In genomic region chr3:139078010-139078409, GRCm38 (mm10) we compare ENCODE assay signal across 19 mouse cellular contexts. TPM values are rescaled to one million over a fixed set of nuclear protein-coding genes. Genes with fewer than 3 reads are reported as not detected.
DNase-seq lines count a peak whose midpoint lies in the region; ATAC-seq and TF ChIP-seq lines count a peak whose summit lies in the region.
"Had no signal": no experiment of that assay in that cellular context is flagged by ENCODE, and none has a peak within 500 bp of the region (broad histone marks: within the 10 kb centered on the region; RNA-seq: fewer than 3 reads in every experiment).

No protein-coding gene starts in this region.

- H3K27ac ChIP-seq in forebrain, postnatal 0 days (ENCODE audit: low read depth, low read length), result no peak overlapping the region
- H3K27ac ChIP-seq in forebrain, embryonic 14.5 days (ENCODE audit: low read depth, low read length), result no peak overlapping the region
- H3K27ac ChIP-seq in kidney, postnatal 0 days, result no peak overlapping the region
- H3K27ac ChIP-seq in midbrain, postnatal 0 days (ENCODE audit: low read depth, low read length), result no peak overlapping the region
- no peak overlapping the region for H3K27ac ChIP-seq in midbrain, embryonic 10.5 days (replicated peaks)
- H3K27ac ChIP-seq: embryonic facial prominence, embryonic 13.5 days; forebrain, embryonic 15.5 days; hindbrain, embryonic 14.5 days had no signal

- H3K36me3 ChIP-seq in forebrain, postnatal 0 days (ENCODE audit: insufficient read depth), result no peaks in the 10 kb centered on the region
- H3K36me3 ChIP-seq in forebrain, embryonic 14.5 days (ENCODE audit: control insufficient read depth, insufficient read depth, low read length), result no peaks in the 10 kb centered on the region
- H3K36me3 ChIP-seq in kidney, postnatal 0 days (ENCODE audit: insufficient read depth, low read length), result no peaks in the 10 kb centered on the region
- H3K36me3 ChIP-seq in midbrain, postnatal 0 days (ENCODE audit: insufficient read depth, low read length), result no peaks in the 10 kb centered on the region
- H3K36me3 ChIP-seq in midbrain, embryonic 10.5 days, result no peaks in the 10 kb centered on the region
- H3K36me3 ChIP-seq: embryonic facial prominence, embryonic 13.5 days; forebrain, embryonic 15.5 days; heart, embryonic 12.5 days had no signal

- no peak overlapping the region for H3K4me2 ChIP-seq in forebrain, postnatal 0 days (ENCODE audit: low read depth)
- no peak overlapping the region for H3K4me2 ChIP-seq in forebrain, embryonic 14.5 days (ENCODE audit: low read length)
- no peak overlapping the region for H3K4me2 ChIP-seq in kidney, postnatal 0 days (ENCODE audit: low read length)
- no peak overlapping the region for H3K4me2 ChIP-seq in midbrain, postnatal 0 days (ENCODE audit: low read depth, low read length, poor library complexity, severe bottlenecking)
- H3K4me2 ChIP-seq: embryonic facial prominence, embryonic 13.5 days; forebrain, embryonic 15.5 days; heart, embryonic 12.5 days; hindbrain, embryonic 14.5 days had no signal

- no peak overlapping the region for H3K9ac ChIP-seq in forebrain, postnatal 0 days
- H3K9ac ChIP-seq in forebrain, embryonic 14.5 days (ENCODE audit: low read length), result no peak overlapping the region
- no peak overlapping the region for H3K9ac ChIP-seq in kidney, postnatal 0 days (ENCODE audit: low read depth, low read length)
- H3K9ac ChIP-seq in midbrain, postnatal 0 days (replicated peaks; ENCODE audit: low read length, poor library complexity, severe bottlenecking), result no peak overlapping the region
- H3K9ac ChIP-seq: embryonic facial prominence, embryonic 13.5 days; forebrain, embryonic 15.5 days; heart, embryonic 12.5 days; hindbrain, embryonic 14.5 days had no signal

- no peaks in the 10 kb centered on the region for H3K27me3 ChIP-seq in forebrain, postnatal 0 days (ENCODE audit: insufficient read depth, low read length)
- no peaks in the 10 kb centered on the region for H3K27me3 ChIP-seq in forebrain, embryonic 14.5 days (replicated peaks; ENCODE audit: control insufficient read depth, insufficient read depth, low read length)
- no peaks in the 10 kb centered on the region for H3K27me3 ChIP-seq in kidney, postnatal 0 days (ENCODE audit: insufficient read depth, low read length)
- no peaks in the 10 kb centered on the region for H3K27me3 ChIP-seq in midbrain, postnatal 0 days (ENCODE audit: insufficient read depth, low read length)
- H3K27me3 ChIP-seq in midbrain, embryonic 10.5 days (ENCODE audit: low read depth, poor library complexity, severe bottlenecking), result 0 out of 2 replicates have a peak, but pooled peaks cover 4% of the 10 kb centered on the region
- H3K27me3 ChIP-seq: embryonic facial prominence, embryonic 13.5 days; forebrain, embryonic 15.5 days; heart, embryonic 12.5 days; megakaryocyte, embryonic 14.5 days had no signal

- no peak for ATAC-seq in forebrain, postnatal 0 days
- no peak for ATAC-seq in forebrain, embryonic 14.5 days
- no peak for ATAC-seq in kidney, postnatal 0 days (replicated peaks; ENCODE audit: low FRiP score, low read depth)
- ATAC-seq in midbrain, postnatal 0 days (ENCODE audit: low FRiP score), result no peak
- ATAC-seq: forebrain, embryonic 15.5 days; midbrain, embryonic 16.5 days had no signal

- 89% methylated on average over 3 of the region's 3 CpGs for WGBS in forebrain, postnatal 0 days
- 84% methylated on average over 3 of the region's 3 CpGs for WGBS in forebrain, embryonic 14.5 days
- 87% methylated on average over 3 of the region's 3 CpGs for WGBS in kidney, postnatal 0 days
- 91% methylated on average over 3 of the region's 3 CpGs for WGBS in midbrain, postnatal 0 days
- WGBS in midbrain, embryonic 10.5 days, result 78% methylated on average over 3 of the region's 3 CpGs

- no peak for DNase-seq in forebrain, postnatal 0 days
- no peak for DNase-seq in forebrain, embryonic 14.5 days (ENCODE audit: low spot score)
- DNase-seq in kidney, postnatal 0 days (ENCODE audit: low spot score), result no peak
- no peak for DNase-seq in kidney, postnatal 36 days
- no peak for DNase-seq in midbrain, postnatal 0 days (ENCODE audit: low spot score)
- DNase-seq in midbrain, embryonic 10.5 days (ENCODE audit: low spot score), result no peak
- DNase-seq in adrenal gland, postnatal 36 days, result no peak
- no peak for DNase-seq in adrenal gland, adult 8-10 months
- DNase-seq: adrenal gland, adult 2 months; cerebellum, postnatal 10 days; kidney, adult 11 months; kidney, postnatal 10 days; thymus, postnatal 4 days had no signal

- H3K9me3 ChIP-seq in forebrain, postnatal 0 days (ENCODE audit: low read length), result no peaks in the 10 kb centered on the region
- no peaks in the 10 kb centered on the region for H3K9me3 ChIP-seq in forebrain, embryonic 14.5 days (replicated peaks; ENCODE audit: control insufficient read depth, low read length)
- no peaks in the 10 kb centered on the region for H3K9me3 ChIP-seq in kidney, postnatal 0 days (replicated peaks; ENCODE audit: low read length)
- H3K9me3 ChIP-seq in midbrain, postnatal 0 days (ENCODE audit: low read length), result no peaks in the 10 kb centered on the region
- no peaks in the 10 kb centered on the region for H3K9me3 ChIP-seq in midbrain, embryonic 10.5 days (replicated peaks)
- H3K9me3 ChIP-seq: embryonic facial prominence, embryonic 13.5 days; forebrain, embryonic 15.5 days; heart, embryonic 12.5 days; megakaryocyte, embryonic 14.5 days had no signal

- no peaks in the 10 kb centered on the region; the same call in 1 of the 2 replicates for H3K4me1 ChIP-seq in forebrain, postnatal 0 days (ENCODE audit: insufficient read depth)
- H3K4me1 ChIP-seq in forebrain, embryonic 14.5 days (ENCODE audit: control insufficient read depth, insufficient read depth, low read length), result 0 out of 2 replicates have a peak, but pooled peaks cover 3% of the 10 kb centered on the region
- no peaks in the 10 kb centered on the region for H3K4me1 ChIP-seq in kidney, postnatal 0 days (replicated peaks; ENCODE audit: insufficient read depth, low read length)
- H3K4me1 ChIP-seq in midbrain, postnatal 0 days (ENCODE audit: insufficient read depth, low read length), result no peaks in the 10 kb centered on the region
- peaks cover 17% of the 10 kb centered on the region for H3K4me1 ChIP-seq in midbrain, embryonic 10.5 days

- H3K4me3 ChIP-seq in forebrain, postnatal 0 days (ENCODE audit: low read depth, low read length), result no peak overlapping the region
- no peak overlapping the region for H3K4me3 ChIP-seq in forebrain, embryonic 14.5 days (ENCODE audit: low read depth, low read length)
- H3K4me3 ChIP-seq in kidney, postnatal 0 days (replicated peaks; ENCODE audit: low read depth, low read length), result no peak overlapping the region
- H3K4me3 ChIP-seq in midbrain, postnatal 0 days (ENCODE audit: low read depth, low read length), result no peak overlapping the region
- H3K4me3 ChIP-seq in midbrain, embryonic 10.5 days, result no peak overlapping the region
- H3K4me3 ChIP-seq: embryonic facial prominence, embryonic 13.5 days; forebrain, embryonic 15.5 days; heart, embryonic 12.5 days; megakaryocyte, embryonic 14.5 days had no signal

- TF ChIP-seq CTCF in forebrain, postnatal 0 days (IDR thresholded peaks at IDR 0.05; ENCODE audit: low read depth), result 0 out of 2 replicates have a peak, but pooled peaks have one; percentile 26
- TF ChIP-seq CTCF in kidney, postnatal 0 days (IDR thresholded peaks at IDR 0.05; ENCODE audit: low read depth), result peak; percentile 36; the same call in 1 of the 2 replicates
- TF ChIP-seq CTCF in midbrain, postnatal 0 days (IDR thresholded peaks at IDR 0.05), result peak; percentile 34

RNA-seq across cellular contexts. Expression of gene Rap1gds1, which starts 3.0 kb away (rescaled TPM):
- total RNA-seq in forebrain, postnatal 0 days (2014; rRNA removed), result 83.6 and 88.5 TPM in 2 replicates
- 48.5 and 63.9 TPM in 2 replicates for polyA plus RNA-seq in forebrain, postnatal 0 days (2015; fragmentation: Nextera tagmentation; extraction: Ambion mirVana)
- polyA plus RNA-seq in forebrain, embryonic 14.5 days (2014; fragmentation: Nextera tagmentation; extraction: Ambion mirVana), result 35.5 and 46.0 TPM in 2 replicates
- polyA plus RNA-seq in kidney, postnatal 0 days (2015; fragmentation: Nextera tagmentation; extraction: Ambion mirVana), result 31.8 and 38.1 TPM in 2 replicates
- total RNA-seq in midbrain, postnatal 0 days (2014; rRNA removed), result 110 and 117 TPM in 2 replicates
- 76.6 and 78.4 TPM in 2 replicates for polyA plus RNA-seq in midbrain, postnatal 0 days (2015; fragmentation: Nextera tagmentation; extraction: Ambion mirVana)
- polyA plus RNA-seq in midbrain, embryonic 10.5 days (2016; fragmentation: Nextera tagmentation; extraction: Ambion mirVana), result 58.4 and 60.9 TPM in 2 replicates
- 10 to 100 TPM; 55.5 to 56.9 TPM for total RNA-seq in adrenal gland, postnatal 36 days (2021)
- total RNA-seq in adrenal gland, adult 8-10 months (2022), result 10 to 100 TPM; 51.3 to 59.7 (median 56.5) TPM
